Mouse (Mus musculus) liver, adult 2 months (tissue): ENCODE data around the gene Ccnl2. TPM values are rescaled to one million over a fixed set of nuclear protein-coding genes. Genes with fewer than 3 reads are reported as not detected.
A peak's percentile ranks its signal among the peaks of the same experiment; 100 is the strongest.

Source experiments
- DNase-seq: peaks from one replicate; pipeline ENCODE4 v3.0.0-alpha.2; 2011; ENCODE audit warnings: low read depth, low spot score; ENCODE audit errors: extremely low read depth
- H3K27ac ChIP-seq: fragments of 200-500 bp; replicated peaks from 2 replicates; pipeline ENCODE4 v1.5.1; 2012; ENCODE audit warnings: low read depth, mild to moderate bottlenecking, control low read depth, inconsistent platforms, low read length; ENCODE audit not compliant: insufficient read depth
- H3K27me3 ChIP-seq: fragments of 200-500 bp; 2 replicates; pipeline ENCODE4 v1.6.1; 2012; ENCODE audit warnings: mild to moderate bottlenecking, moderate library complexity, low read length, inconsistent platforms; ENCODE audit not compliant: control insufficient read depth, insufficient read depth
- H3K36me3 ChIP-seq: fragments of 200-500 bp; 2 replicates; pipeline ENCODE4 v1.6.1; 2012; ENCODE audit warnings: low read length, inconsistent platforms; ENCODE audit not compliant: control insufficient read depth, insufficient read depth
- H3K4me1 ChIP-seq: fragments of 200-500 bp; 2 replicates; pipeline ENCODE4 v1.6.1; 2011; ENCODE audit warnings: low read length; ENCODE audit not compliant: control insufficient read depth, insufficient read depth
- H3K4me3 ChIP-seq: fragments of 200-500 bp; 2 replicates; pipeline ENCODE4 v1.5.1; 2011; ENCODE audit warnings: low read depth, mild to moderate bottlenecking, control low read depth, low read length, moderate library complexity; ENCODE audit not compliant: insufficient read depth
- H3K79me2 ChIP-seq: fragments of 200-500 bp; 2 replicates; pipeline ENCODE4 v1.6.1; 2012; ENCODE audit warnings: inconsistent platforms, mild to moderate bottlenecking, low read length, moderate library complexity; ENCODE audit not compliant: control insufficient read depth, insufficient read depth
- H3K9ac ChIP-seq: fragments of 200-500 bp; 2 replicates; pipeline ENCODE4 v1.6.1; 2012; ENCODE audit warnings: low read depth, mild to moderate bottlenecking, control low read depth, inconsistent platforms, low read length
- CTCF ChIP-seq: fragments of 200-500 bp; IDR thresholded peaks from 2 replicates; pipeline ENCODE4 v1.5.1; 2011; ENCODE audit warnings: low read depth, low read length, control low read depth
- POLR2A ChIP-seq: fragments of 200-500 bp; IDR thresholded peaks from 2 replicates; pipeline ENCODE4 v1.6.1; 2011; ENCODE audit warnings: low read length, control low read depth; ENCODE audit not compliant: insufficient read depth; ENCODE audit errors: extremely low read depth
- WGBS: fragments of 180-500 bp; shearing (Covaris S2); methylation state at CpG from one replicate; pipeline ENCODE4 v1.1.7; 2018; 5-methylcytosine and 5-hydroxymethylcytosine counted together
- polyA plus RNA-seq: library from polyadenylated mRNA; depleted of rRNA; stranded (reverse); fragments of >200 nt; gene quantifications from 2 replicates; pipeline ENCODE4 v1.2.3, GENCODE M21; 2012
- total RNA-seq: library from RNA; depleted of rRNA; stranded (reverse); fragments of >200 nt; gene quantifications from 2 replicates; pipeline ENCODE4 v1.2.3, GENCODE M21; 2014

Gene Ccnl2
- total and polyA plus RNA-seq, 2 experiments, result 56.1 to 61.8 TPM

- TF ChIP-seq CTCF, result no peak
- TF ChIP-seq POLR2A, result no peak
- peaks cover 40% of the 10 kb centered on the region for H3K79me2 ChIP-seq
- 78% methylated on average over 2 of the region's 2 CpGs for WGBS
- no peak for DNase-seq
- H3K9ac ChIP-seq, result no peak overlapping the region
- peaks cover 25% of the 10 kb centered on the region for H3K4me1 ChIP-seq
- H3K27ac ChIP-seq, result no peak overlapping the region
- H3K27me3 ChIP-seq, result no peaks in the 10 kb centered on the region
- no peaks in the 10 kb centered on the region for H3K36me3 ChIP-seq
- H3K4me3 ChIP-seq, result no peak overlapping the region
These were observed 37.1 kb downstream of the Ccnl2 start for GRCm38 (mm10) chr4:155849391-155849790.

- H3K9ac ChIP-seq, result no peak overlapping the region
- peak; percentile 64 for DNase-seq
- H3K27ac ChIP-seq, result peak overlapping the region; percentile 15; the same call in 1 of the 2 replicates
These were observed 37.6 kb downstream of the Ccnl2 start for GRCm38 (mm10) chr4:155849792-155850451.

GRCm38 (mm10) chr4:155851368-155851767 lies 39.1 kb downstream of the Ccnl2 start:
- H3K79me2 ChIP-seq, result peaks cover 40% of the 10 kb centered on the region
- H3K36me3 ChIP-seq, result peaks cover 3% of the 10 kb centered on the region; the same call in 1 of the 2 replicates
- no peaks in the 10 kb centered on the region for H3K27me3 ChIP-seq
- H3K4me3 ChIP-seq, result no peak overlapping the region
- no peak for DNase-seq
- H3K9ac ChIP-seq, result no peak overlapping the region
- H3K4me1 ChIP-seq, result peaks cover 25% of the 10 kb centered on the region
- WGBS, result 92% methylated on average over 3 of the region's 3 CpGs
- TF ChIP-seq CTCF, result no peak
- TF ChIP-seq POLR2A, result no peak
- H3K27ac ChIP-seq, result no peak overlapping the region

More at GRCm38 (mm10) chr4:155849792-155850451, 37.6 kb downstream of the Ccnl2 start:
- Histone ChIP-seq H3K36me3 (no peaks in the 10 kb centered on the region), H3K79me2 (peaks cover 40% of the 10 kb centered on the region), H3K27me3 (no peaks in the 10 kb centered on the region), H3K4me1 (peaks cover 25% of the 10 kb centered on the region), H3K4me3 (no peak overlapping the region)
- TF ChIP-seq POLR2A, result no peak
- TF ChIP-seq CTCF, result no peak
- WGBS, result 26% methylated on average over 3 of the region's 3 CpGs

GRCm38 (mm10) chr4:155851951-155852411 lies 39.7 kb downstream of the Ccnl2 start:
- no peak for DNase-seq

GRCm38 (mm10) chr4:155853421-155853820 lies 41.1 kb downstream of the Ccnl2 start:
- no peak for TF ChIP-seq POLR2A
- TF ChIP-seq CTCF, result no peak
- Histone ChIP-seq H3K4me3 (no peak overlapping the region), H3K36me3 (peaks cover 7% of the 10 kb centered on the region; the same call in 1 of the 2 replicates), H3K27ac (no peak overlapping the region), H3K27me3 (no peaks in the 10 kb centered on the region), H3K79me2 (peaks cover 31% of the 10 kb centered on the region), H3K4me1 (peaks cover 21% of the 10 kb centered on the region), H3K9ac (no peak overlapping the region)
- 95% methylated on average over 9 of the region's 9 CpGs for WGBS
- no peak for DNase-seq

More at GRCm38 (mm10) chr4:155851951-155852411, 39.7 kb downstream of the Ccnl2 start:
- Histone ChIP-seq H3K79me2 (peaks cover 40% of the 10 kb centered on the region), H3K27me3 (no peaks in the 10 kb centered on the region), H3K36me3 (peaks cover 3% of the 10 kb centered on the region; the same call in 1 of the 2 replicates), H3K27ac (no peak overlapping the region), H3K4me1 (peaks cover 21% of the 10 kb centered on the region), H3K9ac (no peak overlapping the region), H3K4me3 (no peak overlapping the region)
- no peak for TF ChIP-seq CTCF
- no peak for TF ChIP-seq POLR2A
- 71% methylated on average over 2 of the region's 2 CpGs for WGBS

GRCm38 (mm10) chr4:155854991-155855390 lies 42.7 kb downstream of the Ccnl2 start:
- Histone ChIP-seq H3K4me3 (no peak overlapping the region), H3K4me1 (peaks cover 7% of the 10 kb centered on the region), H3K36me3 (peaks cover 7% of the 10 kb centered on the region; the same call in 1 of the 2 replicates), H3K27me3 (no peaks in the 10 kb centered on the region), H3K27ac (no peak overlapping the region), H3K9ac (no peak overlapping the region), H3K79me2 (peaks cover 17% of the 10 kb centered on the region)
- 96% methylated on average over 12 of the region's 12 CpGs for WGBS
- TF ChIP-seq POLR2A (no peak), CTCF (no peak)
- no peak for DNase-seq
